Mouse (Mus musculus) layer of hippocampus, postnatal 14 days (tissue): Measurements from ENCODE around the gene Rhoj. TPM values are rescaled to one million over a fixed set of nuclear protein-coding genes. Genes with fewer than 3 reads are reported as not detected.
"Not testable (repeated sequence)": the region's sequence is repeated elsewhere in the genome, so short reads cannot be mapped to it uniquely, and the experiment has no call there.

Experiments used
- DNase-seq, 2 experiments: peaks; one replicate each; pipeline ENCODE4 v3.0.0; 2021 to 2022; ENCODE audit warnings: low spot score in 2 of 2, mixed read lengths in 1 of 2
- total RNA-seq, 2 experiments: library from RNA; stranded (reverse); gene quantifications; 2 replicates each; pipeline ENCODE4 v1.2.3; 2021

Rhoj gene
- total RNA-seq, 2 experiments from 2014 or later: 6.1 to 6.4 TPM

- DNase-seq: peak; percentile 68 to 71
Observed at GRCm38 (mm10) chr12:75389308-75390135, 81.4 kb downstream of the Rhoj start.

GRCm38 (mm10) chr12:75391526-75391925, 83.4 kb downstream of the Rhoj start:
- DNase-seq: no peak

GRCm38 (mm10) chr12:75394011-75394773, 86.1 kb downstream of the Rhoj start:
- DNase-seq: no peak

- DNase-seq: no peak
Observed at GRCm38 (mm10) chr12:75396616-75397015, 88.5 kb downstream of the Rhoj start.

GRCm38 (mm10) chr12:75397077-75397476, 89.0 kb downstream of the Rhoj start:
- DNase-seq: no peak

- DNase-seq: no peak
Observed at GRCm38 (mm10) chr12:75412964-75413363, 104.8 kb downstream of the Rhoj start.

GRCm38 (mm10) chr12:75414991-75415390, 106.9 kb downstream of the Rhoj start:
- no peak for DNase-seq

- no peak for DNase-seq
Observed at GRCm38 (mm10) chr12:75416681-75417080, 108.6 kb downstream of the Rhoj start, which contains the start of gene Gphb5. Gene Gphb5 (minus strand): TSS chr12:75416781.

- peak; percentile 32 to 69 for DNase-seq
Observed at GRCm38 (mm10) chr12:75424359-75424758, 116.2 kb downstream of the Rhoj start.

GRCm38 (mm10) chr12:75424817-75425216, 116.7 kb downstream of the Rhoj start:
- no peak for DNase-seq

GRCm38 (mm10) chr12:75425882-75426281, 117.8 kb downstream of the Rhoj start:
- no peak for DNase-seq

GRCm38 (mm10) chr12:75428719-75429118, 120.6 kb downstream of the Rhoj start:
- no peak for DNase-seq

GRCm38 (mm10) chr12:75429685-75430396, 121.7 kb downstream of the Rhoj start:
- no peak for DNase-seq

GRCm38 (mm10) chr12:75432400-75432799, 124.3 kb downstream of the Rhoj start:
- DNase-seq: not testable (repeated sequence)

GRCm38 (mm10) chr12:75446245-75446644, 138.1 kb downstream of the Rhoj start:
- DNase-seq: no peak

GRCm38 (mm10) chr12:75448921-75449320, 140.8 kb downstream of the Rhoj start:
- peak in 1 of 2 experiments; percentile 43 for DNase-seq

GRCm38 (mm10) chr12:75449475-75449966, 141.4 kb downstream of the Rhoj start:
- DNase-seq: peak in 1 of 2 experiments; percentile 32

- DNase-seq: no peak
Observed at GRCm38 (mm10) chr12:75450011-75450410, 141.9 kb downstream of the Rhoj start.

- no peak for DNase-seq
Observed at GRCm38 (mm10) chr12:75450592-75450991, 142.5 kb downstream of the Rhoj start.
